Mouse (Mus musculus) forebrain, postnatal 0 days (tissue): Measurements from ENCODE around the gene Nos1ap. TPM values are rescaled to one million over a fixed set of nuclear protein-coding genes. Genes with fewer than 3 reads are reported as not detected.

Source experiments
- ATAC-seq: fragments of 200-750 bp; cut with Nextera tagmentation; 2 replicates; pipeline ENCODE4 v1.8.0; 2017; ENCODE audit warnings: mild to moderate bottlenecking, moderate library complexity
- DNase-seq: peaks from one replicate; pipeline ENCODE4 v3.0.0-alpha.2; 2015
- H3K27ac ChIP-seq: fragments of 300-500 bp; sonication (generic); 2 replicates; pipeline ENCODE4 v1.5.1; 2014; ENCODE audit warnings: low read depth, mild to moderate bottlenecking, antibody characterized with exemption, low read length, moderate library complexity, mixed read lengths
- H3K27me3 ChIP-seq: fragments of 300-500 bp; sonication (generic); 2 replicates; pipeline ENCODE4 v1.6.1; 2014; ENCODE audit warnings: mild to moderate bottlenecking, low read length, mixed read lengths; ENCODE audit not compliant: insufficient read depth
- H3K36me3 ChIP-seq: fragments of 300-500 bp; sonication (generic); 2 replicates; pipeline ENCODE4 v1.6.1; 2014; ENCODE audit warnings: mild to moderate bottlenecking, moderate library complexity; ENCODE audit not compliant: insufficient read depth
- H3K4me1 ChIP-seq: fragments of 300-500 bp; sonication (generic); 2 replicates; pipeline ENCODE4 v1.6.1; 2014; ENCODE audit warnings: antibody characterized with exemption; ENCODE audit not compliant: insufficient read depth
- H3K4me2 ChIP-seq: fragments of 300-500 bp; sonication (generic); 2 replicates; pipeline ENCODE4 v1.6.1; 2014; ENCODE audit warnings: low read depth, mild to moderate bottlenecking, moderate library complexity
- H3K4me3 ChIP-seq: fragments of 300-500 bp; sonication (generic); 2 replicates; pipeline ENCODE4 v1.5.1; 2014; ENCODE audit warnings: low read depth, low read length, mixed read lengths
- H3K9ac ChIP-seq: fragments of 300-500 bp; sonication (generic); 2 replicates; pipeline ENCODE4 v1.6.1; 2014; ENCODE audit warnings: mild to moderate bottlenecking
- H3K9me3 ChIP-seq: fragments of 300-500 bp; sonication (generic); 2 replicates; pipeline ENCODE4 v1.6.1; 2016; ENCODE audit warnings: low read length
- CTCF ChIP-seq: sonication (generic); IDR thresholded peaks from 2 replicates; pipeline ENCODE4 v1.5.1; 2016; ENCODE audit warnings: antibody characterized with exemption, control low read depth, low read depth
- WGBS: fragments of 180-500 bp; shearing (Covaris S2); extraction: QIAGEN DNeasy Blood & Tissue Kit; methylation state at CpG from one replicate; pipeline ENCODE4 v1.1.7; 2014; 5-methylcytosine and 5-hydroxymethylcytosine counted together
- polyA plus RNA-seq: library from polyadenylated mRNA; unstranded; fragments of >200 nt; fragmentation: Nextera tagmentation; extraction: Ambion mirVana; gene quantifications from 2 replicates; pipeline ENCODE4 v1.2.1, GENCODE M21; 2015
- total RNA-seq: library from RNA; depleted of rRNA; stranded (reverse); fragments of >200 nt; gene quantifications from 2 replicates; pipeline ENCODE4 v1.2.3, GENCODE M21; 2014

Nos1ap gene
- total and polyA plus RNA-seq, 2 experiments from 2014 or later: 12.4 to 14.8 TPM

- TF ChIP-seq CTCF: no peak
- WGBS: 18% methylated on average over 4 of the region's 4 CpGs
These were observed 86.4 kb downstream of the Nos1ap start for GRCm38 (mm10) chr1:170503277-170503739.

GRCm38 (mm10) chr1:170502491-170503276 is 87.0 kb downstream of the Nos1ap start:
- H3K9me3 ChIP-seq: no peaks in the 10 kb centered on the region
- no peak overlapping the region for H3K27ac ChIP-seq
- no peak overlapping the region for H3K4me3 ChIP-seq
- WGBS: 26% methylated on average over 11 of the region's 11 CpGs
- H3K36me3 ChIP-seq: no peaks in the 10 kb centered on the region
- ATAC-seq (peak; percentile 25), DNase-seq (no peak)
- no peak overlapping the region for H3K4me2 ChIP-seq
- peaks cover 13% of the 10 kb centered on the region for H3K4me1 ChIP-seq
- H3K27me3 ChIP-seq: no peaks in the 10 kb centered on the region
- no peak for TF ChIP-seq CTCF
- H3K9ac ChIP-seq: no peak overlapping the region

More at GRCm38 (mm10) chr1:170503277-170503739, 86.4 kb downstream of the Nos1ap start:
- Histone ChIP-seq H3K4me1 (peaks cover 13% of the 10 kb centered on the region), H3K4me3 (no peak overlapping the region), H3K27ac (no peak overlapping the region), H3K36me3 (no peaks in the 10 kb centered on the region), H3K27me3 (no peaks in the 10 kb centered on the region), H3K4me2 (no peak overlapping the region), H3K9me3 (no peaks in the 10 kb centered on the region), H3K9ac (no peak overlapping the region)
- ATAC-seq: no peak
- no peak for DNase-seq

GRCm38 (mm10) chr1:170501970-170502369 is 87.7 kb downstream of the Nos1ap start:
- no peak for ATAC-seq
- Histone ChIP-seq H3K9ac (no peak overlapping the region), H3K4me1 (peaks cover 13% of the 10 kb centered on the region), H3K9me3 (no peaks in the 10 kb centered on the region), H3K27ac (no peak overlapping the region), H3K4me2 (no peak overlapping the region), H3K36me3 (no peaks in the 10 kb centered on the region), H3K4me3 (no peak overlapping the region), H3K27me3 (no peaks in the 10 kb centered on the region)
- WGBS: 97% methylated on average over 1 of the region's 1 CpGs
- DNase-seq: no peak
- no peak for TF ChIP-seq CTCF

GRCm38 (mm10) chr1:170501556-170501955 is 88.1 kb downstream of the Nos1ap start:
- no peak for ATAC-seq

GRCm38 (mm10) chr1:170499891-170500290 is 89.8 kb downstream of the Nos1ap start:
- ATAC-seq (no peak), DNase-seq (no peak)
- Histone ChIP-seq H3K9ac (no peak overlapping the region), H3K27ac (no peak overlapping the region), H3K4me1 (peaks cover 7% of the 10 kb centered on the region; the same call in 1 of the 2 replicates), H3K4me3 (no peak overlapping the region), H3K4me2 (no peak overlapping the region), H3K27me3 (no peaks in the 10 kb centered on the region), H3K9me3 (no peaks in the 10 kb centered on the region), H3K36me3 (no peaks in the 10 kb centered on the region)
- WGBS: 63% methylated on average over 6 of the region's 6 CpGs
- TF ChIP-seq CTCF: no peak

More at GRCm38 (mm10) chr1:170501556-170501955, 88.1 kb downstream of the Nos1ap start:
- Histone ChIP-seq H3K9me3 (no peaks in the 10 kb centered on the region), H3K27ac (no peak overlapping the region), H3K4me2 (no peak overlapping the region), H3K36me3 (no peaks in the 10 kb centered on the region), H3K4me1 (peaks cover 13% of the 10 kb centered on the region), H3K4me3 (no peak overlapping the region), H3K9ac (no peak overlapping the region), H3K27me3 (no peaks in the 10 kb centered on the region)
- TF ChIP-seq CTCF: no peak
- no peak for DNase-seq
- 90% methylated on average over 7 of the region's 7 CpGs for WGBS

- no peak overlapping the region for H3K9ac ChIP-seq
- WGBS: 75% methylated on average over 4 of the region's 4 CpGs
- H3K36me3 ChIP-seq: no peaks in the 10 kb centered on the region
- H3K4me3 ChIP-seq: no peak overlapping the region
- H3K4me1 ChIP-seq: peaks cover 7% of the 10 kb centered on the region; the same call in 1 of the 2 replicates
- H3K9me3 ChIP-seq: no peaks in the 10 kb centered on the region
- ATAC-seq (no peak), DNase-seq (no peak)
- H3K27me3 ChIP-seq: no peaks in the 10 kb centered on the region
- no peak overlapping the region for H3K27ac ChIP-seq
- no peak for TF ChIP-seq CTCF
- H3K4me2 ChIP-seq: no peak overlapping the region
These were observed 90.2 kb downstream of the Nos1ap start for GRCm38 (mm10) chr1:170499466-170499865.

- no peaks in the 10 kb centered on the region for H3K36me3 ChIP-seq
- TF ChIP-seq CTCF: no peak
- H3K9ac ChIP-seq: no peak overlapping the region
- no peak overlapping the region for H3K4me3 ChIP-seq
- ATAC-seq (no peak), DNase-seq (no peak)
- 52% methylated on average over 4 of the region's 4 CpGs for WGBS
- H3K4me2 ChIP-seq: no peak overlapping the region
- H3K27me3 ChIP-seq: no peaks in the 10 kb centered on the region
- no peaks in the 10 kb centered on the region for H3K9me3 ChIP-seq
- H3K4me1 ChIP-seq: peaks cover 7% of the 10 kb centered on the region; the same call in 1 of the 2 replicates
- H3K27ac ChIP-seq: no peak overlapping the region
These were observed 91.0 kb downstream of the Nos1ap start for GRCm38 (mm10) chr1:170498645-170499044.
